Comparison of ENCODE assay signal across 9 mouse cellular contexts in the genomic region with DNA sequence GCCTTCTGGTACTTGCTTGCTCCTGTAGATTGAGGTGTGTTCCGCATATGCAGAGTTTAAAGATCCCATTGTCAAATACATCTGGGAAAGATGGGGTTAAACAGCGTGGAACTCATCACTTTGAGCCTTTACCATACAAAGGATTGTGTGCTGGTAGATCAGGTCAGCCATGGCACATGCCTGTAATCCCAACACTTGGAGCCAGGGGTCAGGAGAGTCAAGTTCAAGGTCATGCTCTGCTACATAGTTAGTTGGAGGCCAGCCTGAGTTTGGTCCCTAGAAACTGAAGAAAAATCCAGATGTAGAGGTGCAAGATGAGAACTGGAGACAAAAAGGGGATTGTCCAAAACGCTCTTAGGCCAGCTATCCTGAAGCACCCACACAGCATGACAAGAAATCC. TPM values are rescaled to one million over a fixed set of nuclear protein-coding genes. Genes with fewer than 3 reads are reported as not detected.
A peak's percentile ranks its signal among the peaks of the same experiment; 100 is the strongest.
DNase-seq lines count a peak whose midpoint lies in the region; ATAC-seq and TF ChIP-seq lines count a peak whose summit lies in the region.
"Had no signal": no experiment of that assay in that cellular context is flagged by ENCODE, and none has a peak within 500 bp of the region (broad histone marks: within the 10 kb centered on the region; RNA-seq: fewer than 3 reads in every experiment).

No protein-coding gene starts in this region.

- intact Hi-C loops in heart, postnatal 10 days (cut with DNase I) = no loop called here
- intact Hi-C loops in left cerebral cortex, postnatal 25 days (cut with DNase I) = no loop called here

- H3K4me3 ChIP-seq in lung, embryonic 14.5 days (ENCODE audit: low read depth, low read length) = no peak overlapping the region
- no peak overlapping the region for H3K4me3 ChIP-seq in cortical plate, adult 2 months (ENCODE audit: insufficient read depth, low read length)
- H3K4me3 ChIP-seq: heart, embryonic 13.5 days had no signal

- H3K4me2 ChIP-seq in lung, embryonic 14.5 days = no peak overlapping the region
- H3K4me2 ChIP-seq: heart, embryonic 13.5 days had no signal

- H3K9me3 ChIP-seq in lung, embryonic 14.5 days (ENCODE audit: low read depth, low read length) = no peaks in the 10 kb centered on the region
- H3K9me3 ChIP-seq: heart, embryonic 13.5 days had no signal

- DNase-seq in heart, postnatal 10 days = peak; percentile 20 to 27
- DNase-seq in heart, adult 18-20 months = no peak
- DNase-seq in lung, embryonic 14.5 days = peak; percentile 24
- DNase-seq in lung, postnatal 25 days (ENCODE audit: low spot score) = no peak
- DNase-seq in neural tube, embryonic 10.5 days (ENCODE audit: extremely low spot score, low spot score) = peak; percentile 29
- no peak for DNase-seq in left cerebral cortex, postnatal 25 days (ENCODE audit: low spot score in 2 of 2)
- no peak for DNase-seq in layer of hippocampus, adult 9-10 months (ENCODE audit: low spot score)

- TF ChIP-seq CTCF in lung, embryonic 14.5 days (IDR thresholded peaks at IDR 0.05; ENCODE audit: low read depth) = peak; percentile 31
- TF ChIP-seq CTCF in cortical plate, adult 2 months (IDR thresholded peaks at IDR 0.05; ENCODE audit: extremely low read depth, insufficient read depth, low read length) = 0 out of 2 replicates have a peak, but pooled peaks have one; percentile 15

- TF ChIP-seq POLR2A in cortical plate, adult 2 months (IDR thresholded peaks at IDR 0.05; ENCODE audit: extremely low read depth, insufficient read depth, low read length) = no peak

- H3K27ac ChIP-seq in lung, embryonic 14.5 days (ENCODE audit: low read depth) = no peak overlapping the region
- H3K27ac ChIP-seq in cortical plate, adult 2 months (ENCODE audit: insufficient read depth, low read length) = no peak overlapping the region
- H3K27ac ChIP-seq: heart, embryonic 13.5 days had no signal

- H3K36me3 ChIP-seq in lung, embryonic 14.5 days (ENCODE audit: insufficient read depth) = peaks cover 47% of the 10 kb centered on the region

- 63% methylated on average over 3 of the region's 3 CpGs for WGBS in lung, embryonic 14.5 days

- no peaks in the 10 kb centered on the region for H3K4me1 ChIP-seq in lung, embryonic 14.5 days (ENCODE audit: insufficient read depth)
- no peaks in the 10 kb centered on the region for H3K4me1 ChIP-seq in cortical plate, adult 2 months (ENCODE audit: control insufficient read depth, insufficient read depth, low read length)
- H3K4me1 ChIP-seq: heart, embryonic 13.5 days had no signal

- no peaks in the 10 kb centered on the region for H3K27me3 ChIP-seq in lung, embryonic 14.5 days (ENCODE audit: insufficient read depth, low read length)
- H3K27me3 ChIP-seq: heart, embryonic 13.5 days had no signal

- ATAC-seq in lung, embryonic 14.5 days (ENCODE audit: insufficient read depth) = no peak

- no peak overlapping the region for H3K9ac ChIP-seq in lung, embryonic 14.5 days
- H3K9ac ChIP-seq: heart, embryonic 13.5 days had no signal

RNA-seq across cellular contexts. Expression of a gene that starts 31.3 kb away (rescaled TPM):
- total RNA-seq in heart, postnatal 10 days (2021) = 10 to 100 TPM; 26.1 to 29.9 TPM
- total RNA-seq in heart, adult 18-20 months (2021) = 10 to 100 TPM; 15.3 to 17.5 TPM
- polyA plus RNA-seq in lung, embryonic 14.5 days (2014; fragmentation: Nextera tagmentation; extraction: Ambion mirVana) = 186 and 199 TPM in 2 replicates
- polyA plus RNA-seq in cortical plate, adult 2 months (2012; rRNA removed) = 30.1 and 32.6 TPM in 2 replicates
- total RNA-seq in left cerebral cortex, postnatal 25 days (2021) = 10 to 100 TPM; 25.6 to 25.8 TPM

RNA-seq across cellular contexts. Expression of a gene that starts 31.5 kb away (rescaled TPM):
- 10 to 100 TPM; 24.6 to 25.4 TPM for total RNA-seq in heart, postnatal 10 days (2021)
- 10 to 100 TPM; 22.4 to 26.3 TPM for total RNA-seq in heart, adult 18-20 months (2021)
- polyA plus RNA-seq in lung, embryonic 14.5 days (2014; fragmentation: Nextera tagmentation; extraction: Ambion mirVana) = 70.6 and 76.8 TPM in 2 replicates
- 77.8 and 84.7 TPM in 2 replicates for polyA plus RNA-seq in cortical plate, adult 2 months (2012; rRNA removed)
- 10 to 100 TPM; 66.5 to 68.5 TPM for total RNA-seq in left cerebral cortex, postnatal 25 days (2021)

Comparison
In these comparisons a context has a peak if more than half of its experiments do, and no peak if none do; other contexts are left out.
1. DNase-seq: peak in heart, postnatal 10 days (2 of 2), lung, embryonic 14.5 days (single experiment) and neural tube, embryonic 10.5 days (single experiment); none in heart, adult 18-20 months (0 of 2), lung, postnatal 25 days (single experiment), left cerebral cortex, postnatal 25 days (0 of 2) and layer of hippocampus, adult 9-10 months (single experiment).